Mouse (Mus musculus): ENCODE measurements around the gene Zfp729b.

The Zfp729b gene

GRCm38 (mm10) chr13:67609066-67609876 lies at the start of gene Zfp729b:
TSS of gene Zfp729b (minus strand) at chr13:67609707.
- peak; percentile 97 for DNase-seq (ENCODE audit: low read depth, low spot score)

- no peak for DNase-seq (ENCODE audit: low read depth, low spot score)
Measured at GRCm38 (mm10) chr13:67652496-67652895, 43.0 kb upstream of the Zfp729b start.

- DNase-seq (ENCODE audit: low read depth, low spot score), result peak; percentile 98
Measured at GRCm38 (mm10) chr13:67637294-67638007, 27.9 kb upstream of the Zfp729b start, which contains the start of the genes Gm49345 and Zfp729a. TSS of gene Gm49345 (minus strand) at chr13:67637769. TSS of gene Zfp729a (minus strand) at chr13:67637791.

- DNase-seq (ENCODE audit: low read depth, low spot score), result peak; percentile 22
Measured at GRCm38 (mm10) chr13:67610108-67610507, 601 bp upstream of the Zfp729b start.

- no peak for DNase-seq (ENCODE audit: low read depth, low spot score)
Measured at GRCm38 (mm10) chr13:67572591-67573189, 36.8 kb downstream of the Zfp729b start.

GRCm38 (mm10) chr13:67553730-67554129 lies 55.8 kb downstream of the Zfp729b start, which contains the start of gene Zfp748:
TSS of gene Zfp748 (minus strand) at chr13:67553830.
- DNase-seq (ENCODE audit: low read depth, low spot score), result no peak

GRCm38 (mm10) chr13:67552505-67553346 lies 56.8 kb downstream of the Zfp729b start:
- peak; percentile 98 for DNase-seq (ENCODE audit: low read depth, low spot score)

- DNase-seq (ENCODE audit: low read depth, low spot score), result no peak
Measured at GRCm38 (mm10) chr13:67545941-67546340, 63.6 kb downstream of the Zfp729b start.
